Comparison of ENCODE assay signal across 8 mouse cellular contexts in the genomic region with DNA sequence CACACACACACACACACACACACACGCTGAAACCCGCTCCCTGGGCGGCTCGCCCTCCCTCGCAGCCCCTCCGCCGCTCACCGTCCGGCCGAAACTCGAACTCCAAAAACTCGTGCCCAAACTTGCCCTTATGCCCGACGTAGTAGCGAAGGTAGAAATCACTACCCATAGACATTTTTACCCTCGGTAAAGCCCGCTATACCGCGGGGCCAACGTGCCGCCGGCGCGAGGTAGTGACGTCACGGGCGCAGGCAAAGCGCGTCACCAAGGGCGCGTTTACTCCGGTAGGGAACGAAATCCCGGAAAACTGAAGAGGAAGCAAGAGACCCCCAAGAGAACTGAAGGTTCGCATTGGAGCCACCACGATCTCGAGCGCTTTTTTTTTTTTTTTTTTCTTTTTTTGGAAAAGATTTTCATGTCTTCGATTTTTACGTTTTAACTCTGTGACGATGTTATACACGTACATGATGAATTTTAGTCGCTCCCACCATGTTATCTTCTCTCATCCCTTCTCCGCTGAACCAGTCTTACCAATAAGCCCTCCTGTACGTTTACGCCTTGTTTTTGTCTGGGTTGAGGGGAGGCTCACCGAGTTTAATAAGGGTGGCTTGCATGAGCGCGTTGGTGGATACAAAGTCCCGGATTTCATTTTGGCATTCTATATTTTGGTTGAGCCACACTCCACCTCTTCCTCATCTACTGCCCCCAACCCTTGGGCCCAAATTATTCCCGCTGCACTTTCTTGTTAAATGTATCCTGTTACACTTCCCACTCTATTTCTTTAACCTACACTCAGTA. TPM values are rescaled to one million over a fixed set of nuclear protein-coding genes. Genes with fewer than 3 reads are reported as not detected.
DNase-seq lines count a peak whose midpoint lies in the region; ATAC-seq lines count a peak whose summit lies in the region.

Gene Magohb (minus strand): TSS at position 254 of the 798 bp plus-strand sequence.

- peaks cover 2% of the 10 kb centered on the region for H3K36me3 ChIP-seq in megakaryocyte, embryonic 14.5 days (replicated peaks; ENCODE audit: low read length)

- peaks cover 38% of the 10 kb centered on the region for H3K4me1 ChIP-seq in megakaryocyte, embryonic 14.5 days

- intact Hi-C loops in gastrocnemius, postnatal 14 days (cut with DNase I; ENCODE audit: low total_unique reads), result no loop called here

- peak; percentile 73 for ATAC-seq in inflammation-experienced regulatory T-cells, adult 6 months

- DNase-seq in adrenal gland, adult 18-20 months (ENCODE audit: low spot score in 2 of 2), result peak; percentile 91 to 92
- peak; percentile 79 for DNase-seq in embryo, embryonic 10.5 days (ENCODE audit: low spot score)
- peak; percentile 77 for DNase-seq in gastrocnemius, postnatal 14 days
- DNase-seq in left cerebral cortex, adult 9 months (ENCODE audit: low spot score in 2 of 2), result peak; percentile 35 to 82
- DNase-seq in right cerebral cortex, adult 2 months (ENCODE audit: low spot score in 2 of 2), result peak; percentile 86 to 88
- peak; percentile 76 for DNase-seq in urinary bladder, postnatal 10 days (ENCODE audit: low spot score)

- H3K27me3 ChIP-seq in megakaryocyte, embryonic 14.5 days (replicated peaks), result no peaks in the 10 kb centered on the region

- no peaks in the 10 kb centered on the region for H3K9me3 ChIP-seq in megakaryocyte, embryonic 14.5 days

- H3K4me3 ChIP-seq in megakaryocyte, embryonic 14.5 days (replicated peaks), result peak within 1 kb of the TSS; percentile 94

RNA-seq across cellular contexts. Expression of gene Magohb, which starts in this region (rescaled TPM):
- 10 to 100 TPM in 1 of 2 experiments, 1 to 10 TPM in 1; 6.9 to 10.6 TPM for total RNA-seq in adrenal gland, adult 18-20 months (2021)
- 1 to 10 TPM; 4.6 to 7.9 TPM for total RNA-seq in gastrocnemius, postnatal 14 days (2021)
- polyA plus RNA-seq in inflammation-experienced regulatory T-cells, adult 6 months (2017; shearing (Covaris generic)), result 10 to 100 TPM; 20.4 to 34.3 (median 24.5) TPM
- not detected in 2 replicates for polyA plus RNA-seq in megakaryocyte, embryonic 14.5 days (2012; ENCODE audit: insufficient read depth, low replicate concordance)

Comparison
In these comparisons a context has a peak if more than half of its experiments do, and no peak if none do; other contexts are left out.
1. Peak in every context shown above with its lines: DNase-seq, ATAC-seq and H3K4me3 ChIP-seq.
2. RNA of gene Magohb (polyA plus RNA-seq): 20.4 to 34.3 TPM in inflammation-experienced regulatory T-cells, adult 6 months; not detected in megakaryocyte, embryonic 14.5 days; every median in the first group is over 10 times any median in the second.